Mouse (Mus musculus) liver, embryonic 14.5 days (tissue): ENCODE measurements around the gene Tle4.

Source experiments
- CTCF ChIP-seq: IDR thresholded peaks from 2 replicates; pipeline ENCODE4 v1.5.1; 2016; ENCODE audit warnings: antibody characterized with exemption, low read depth, control low read depth
- EP300 ChIP-seq: IDR thresholded peaks from 2 replicates; pipeline ENCODE4 v1.6.1; 2016; ENCODE audit warnings: antibody characterized with exemption, low read depth

DNA sequence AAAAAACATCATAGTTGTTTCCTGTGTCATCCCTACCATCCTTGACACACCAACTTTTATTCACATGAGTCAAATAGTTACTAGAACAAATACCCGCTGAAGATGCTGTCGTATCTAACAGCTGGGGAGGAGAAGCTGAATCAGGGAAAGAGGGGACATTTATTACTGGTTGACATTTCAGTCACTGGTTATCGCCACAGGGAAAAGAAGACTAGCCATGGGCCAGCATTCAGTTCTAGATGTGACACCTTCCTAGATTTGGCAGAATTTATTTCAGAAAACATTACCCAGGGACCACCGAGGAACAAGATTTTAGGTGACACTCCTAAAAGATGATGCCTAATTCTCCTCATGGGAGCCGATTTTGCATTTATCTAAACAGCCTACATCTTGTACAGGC is 156.0 kb downstream of the Tle4 start:
- TF ChIP-seq EP300 (no peak), CTCF (no peak)
